Mouse (Mus musculus) thymus, postnatal 0 days (tissue): ENCODE data around the gene Frrs1l. TPM values are rescaled to one million over a fixed set of nuclear protein-coding genes. Genes with fewer than 3 reads are reported as not detected.

Source experiments
- DNase-seq: peaks from one replicate; pipeline ENCODE4 v3.0.0-alpha.2; 2015; ENCODE audit warnings: low spot score
- polyA plus RNA-seq: library from polyadenylated mRNA; unstranded; fragments of >200 nt; fragmentation: Nextera tagmentation; extraction: Ambion mirVana; gene quantifications from 2 replicates; pipeline ENCODE4 v1.2.1, GENCODE M21; 2015

The Frrs1l gene
- polyA plus RNA-seq, 1 experiment from 2014 or later = not detected

GRCm38 (mm10) chr4:56915732-56916325 lies 74.4 kb downstream of the Frrs1l start:
- DNase-seq = peak; percentile 77

GRCm38 (mm10) chr4:56914761-56915160 lies 75.4 kb downstream of the Frrs1l start:
- peak; percentile 21 for DNase-seq

GRCm38 (mm10) chr4:56914338-56914737 lies 75.9 kb downstream of the Frrs1l start:
- DNase-seq = no peak

DNA sequence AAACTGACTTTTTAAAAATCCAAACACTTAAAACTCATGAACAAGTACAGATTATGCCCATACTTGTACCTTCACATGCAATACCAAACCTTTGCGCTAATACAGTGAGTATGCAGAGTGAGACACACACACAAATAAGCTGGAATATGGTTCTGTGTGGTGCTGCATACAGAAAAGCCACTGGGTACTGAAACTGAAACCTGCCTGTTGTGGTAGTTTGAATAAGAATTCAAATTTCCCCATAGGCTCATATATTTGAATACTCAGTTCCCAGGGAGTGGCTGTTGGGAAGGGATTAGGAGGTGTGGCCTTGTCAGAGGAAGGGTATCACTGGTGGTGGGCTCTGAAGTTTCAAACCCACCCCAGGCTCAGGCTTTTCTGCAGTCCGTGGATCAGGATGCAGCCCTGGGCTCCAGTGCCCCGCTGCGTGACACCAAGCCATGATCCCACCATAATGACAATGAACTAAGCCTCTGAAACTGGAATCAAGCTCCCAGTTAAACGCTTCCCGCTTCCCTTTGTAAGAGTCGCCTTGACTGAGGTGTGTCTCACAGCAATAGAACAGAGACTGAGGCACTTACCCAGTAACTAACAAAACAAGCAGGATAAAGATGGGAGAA lies 77.7 kb downstream of the Frrs1l start:
- DNase-seq = no peak

DNA sequence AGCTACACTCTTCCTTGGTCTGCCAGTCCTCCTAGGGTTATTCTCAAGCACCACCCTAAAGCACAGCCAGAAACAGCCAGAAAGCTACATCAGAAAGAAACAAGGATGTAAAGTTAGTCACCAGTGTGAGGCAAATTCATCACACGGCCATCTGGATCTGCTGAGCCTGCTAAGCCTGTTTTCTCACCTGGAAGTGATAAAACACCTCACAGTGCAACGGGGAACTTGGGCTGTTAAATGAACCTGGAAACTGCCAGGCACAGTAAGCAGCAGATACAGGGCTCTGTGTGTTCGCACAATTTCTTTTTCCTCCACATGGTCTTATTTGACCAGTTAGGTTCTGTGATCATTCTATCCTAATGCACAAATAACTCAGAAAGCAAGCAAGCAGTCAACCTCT lies 80.6 kb downstream of the Frrs1l start:
- DNase-seq = no peak

GRCm38 (mm10) chr4:56907671-56908070 lies 82.5 kb downstream of the Frrs1l start:
- DNase-seq = no peak

Other genes with a start within 250 kb of the Frrs1l start
- gene Actl7b, start 248.9 kb downstream of the Frrs1l start, polyA plus RNA-seq = not detected in 2 replicates
- gene Actl7a, start 247.0 kb downstream of the Frrs1l start, polyA plus RNA-seq = not detected in 2 replicates
- 22.7 and 24.3 TPM in 2 replicates for gene Elp1, start 188.1 kb downstream of the Frrs1l start, polyA plus RNA-seq
- gene Fam206a, start 188.0 kb downstream of the Frrs1l start, polyA plus RNA-seq = 9.7 and 12.2 TPM in 2 replicates
- gene Ctnnal1, start 125.2 kb downstream of the Frrs1l start, polyA plus RNA-seq = 5.0 and 5.4 TPM in 2 replicates
- gene Tmem245, start 43.0 kb downstream of the Frrs1l start, polyA plus RNA-seq = 4.0 and 6.0 TPM in 2 replicates
- 2.2 and 2.4 TPM in 2 replicates for gene Epb41l4b, start 153.0 kb upstream of the Frrs1l start, polyA plus RNA-seq